Mouse (Mus musculus) gastrocnemius, postnatal 36 days (tissue): ENCODE data around the gene Cab39. TPM values are rescaled to one million over a fixed set of nuclear protein-coding genes. Genes with fewer than 3 reads are reported as not detected.
A peak's percentile ranks its signal among the peaks of the same experiment; 100 is the strongest.
"Not testable (repeated sequence)": the region's sequence is repeated elsewhere in the genome, so short reads cannot be mapped to it uniquely, and the experiment has no call there.

ENCODE experiments used
- DNase-seq, 2 experiments: peaks; one replicate each; pipeline ENCODE4 v3.0.0; 2022
- intact Hi-C: fragments of 180-260 bp; cut with DNase I; formaldehyde crosslinking; loops from one replicate; pipeline ENCODE4 v1.15.1; 2025
- total RNA-seq, 2 experiments: library from RNA; stranded (reverse); gene quantifications; 2 replicates each; pipeline ENCODE4 v1.2.3; 2021

Gene Cab39
- total RNA-seq, 2 experiments from 2014 or later = 153 to 159 TPM

- intact Hi-C loops = no loop called here
- DNase-seq = no peak
Measured at GRCm38 (mm10) chr1:85779428-85780180, 13.6 kb upstream of the Cab39 start.

GRCm38 (mm10) chr1:85790565-85790964, 2.7 kb upstream of the Cab39 start:
- intact Hi-C loops = no loop called here
- no peak for DNase-seq

- intact Hi-C loops = no loop called here
- DNase-seq = no peak
Measured at GRCm38 (mm10) chr1:85791476-85791875, 1.8 kb upstream of the Cab39 start.

- intact Hi-C loops = loop anchor here (2.0 kb wide), 1 partner anchor 49 kb away; no protein-coding TSS in a partner anchor
- DNase-seq = peak; percentile 14 to 41
Measured at GRCm38 (mm10) chr1:85794106-85794771, 998 bp downstream of the Cab39 start.

- DNase-seq = no peak
- intact Hi-C loops = loop anchor here (2.0 kb wide), 1 partner anchor 48 kb away; no protein-coding TSS in a partner anchor
Measured at GRCm38 (mm10) chr1:85795196-85795595, 2.0 kb downstream of the Cab39 start.

GRCm38 (mm10) chr1:85799776-85800175, 6.5 kb downstream of the Cab39 start:
- intact Hi-C loops = no loop called here
- DNase-seq = no peak

- intact Hi-C loops = no loop called here
- DNase-seq = no peak
Measured at GRCm38 (mm10) chr1:85802517-85802916, 9.3 kb downstream of the Cab39 start.

- no peak for DNase-seq
- intact Hi-C loops = no loop called here
Measured at GRCm38 (mm10) chr1:85804551-85804950, 11.3 kb downstream of the Cab39 start.

- intact Hi-C loops = no loop called here
- DNase-seq = no peak
Measured at GRCm38 (mm10) chr1:85809256-85809655, 16.0 kb downstream of the Cab39 start.

GRCm38 (mm10) chr1:85810343-85810742, 17.1 kb downstream of the Cab39 start:
- no peak for DNase-seq
- intact Hi-C loops = no loop called here

GRCm38 (mm10) chr1:85810787-85811186, 17.5 kb downstream of the Cab39 start:
- DNase-seq = no peak
- intact Hi-C loops = no loop called here

- intact Hi-C loops, DNase-seq: not testable (repeated sequence)
Measured at GRCm38 (mm10) chr1:85814213-85814612, 21.0 kb downstream of the Cab39 start.

- intact Hi-C loops = no loop called here
- DNase-seq = no peak
Measured at GRCm38 (mm10) chr1:85818121-85818520, 24.9 kb downstream of the Cab39 start.

GRCm38 (mm10) chr1:85819695-85820094, 26.5 kb downstream of the Cab39 start:
- no peak for DNase-seq
- intact Hi-C loops = no loop called here

GRCm38 (mm10) chr1:85822239-85822638, 29.0 kb downstream of the Cab39 start:
- no peak for DNase-seq
- intact Hi-C loops = no loop called here

GRCm38 (mm10) chr1:85824905-85825304, 31.7 kb downstream of the Cab39 start:
- intact Hi-C loops = loop anchor here (5.0 kb wide), 1 partner anchor 68 kb away; no protein-coding TSS in a partner anchor
- no peak for DNase-seq

GRCm38 (mm10) chr1:85827166-85827565, 33.9 kb downstream of the Cab39 start:
- intact Hi-C loops = loop anchor here (1.0 to 5.0 kb wide), 2 partner anchors 34 to 70 kb away; partner anchors contain the start of gene Cab39
- peak; percentile 19 to 50 for DNase-seq

GRCm38 (mm10) chr1:85829016-85829415, 35.8 kb downstream of the Cab39 start:
- no peak for DNase-seq

GRCm38 (mm10) chr1:85838056-85838455, 44.8 kb downstream of the Cab39 start:
- intact Hi-C loops = no loop called here
- DNase-seq = no peak

More at GRCm38 (mm10) chr1:85829016-85829415, 35.8 kb downstream of the Cab39 start:
- intact Hi-C loops = loop anchor here (5.0 kb wide), 1 partner anchor 72 kb away; no protein-coding TSS in a partner anchor

GRCm38 (mm10) chr1:85839356-85839755, 46.1 kb downstream of the Cab39 start:
- intact Hi-C loops = no loop called here
- DNase-seq = no peak

GRCm38 (mm10) chr1:85839790-85840189, 46.5 kb downstream of the Cab39 start:
- intact Hi-C loops = no loop called here
- DNase-seq = no peak

- intact Hi-C loops = no loop called here
- DNase-seq = no peak
Measured at GRCm38 (mm10) chr1:85840421-85840820, 47.2 kb downstream of the Cab39 start.
